Mouse (Mus musculus) c-Kit-positive CD71-positive TER-119-positive erythroid progenitor cells, embryonic 14.5 days (primary cell): Measurements from ENCODE around the gene Olig1.

Experiments used
- DNase-seq: peaks from one replicate; pipeline ENCODE4 v3.0.0-alpha.2; 2013; ENCODE audit warnings: low spot score

Gene Olig1

DNA sequence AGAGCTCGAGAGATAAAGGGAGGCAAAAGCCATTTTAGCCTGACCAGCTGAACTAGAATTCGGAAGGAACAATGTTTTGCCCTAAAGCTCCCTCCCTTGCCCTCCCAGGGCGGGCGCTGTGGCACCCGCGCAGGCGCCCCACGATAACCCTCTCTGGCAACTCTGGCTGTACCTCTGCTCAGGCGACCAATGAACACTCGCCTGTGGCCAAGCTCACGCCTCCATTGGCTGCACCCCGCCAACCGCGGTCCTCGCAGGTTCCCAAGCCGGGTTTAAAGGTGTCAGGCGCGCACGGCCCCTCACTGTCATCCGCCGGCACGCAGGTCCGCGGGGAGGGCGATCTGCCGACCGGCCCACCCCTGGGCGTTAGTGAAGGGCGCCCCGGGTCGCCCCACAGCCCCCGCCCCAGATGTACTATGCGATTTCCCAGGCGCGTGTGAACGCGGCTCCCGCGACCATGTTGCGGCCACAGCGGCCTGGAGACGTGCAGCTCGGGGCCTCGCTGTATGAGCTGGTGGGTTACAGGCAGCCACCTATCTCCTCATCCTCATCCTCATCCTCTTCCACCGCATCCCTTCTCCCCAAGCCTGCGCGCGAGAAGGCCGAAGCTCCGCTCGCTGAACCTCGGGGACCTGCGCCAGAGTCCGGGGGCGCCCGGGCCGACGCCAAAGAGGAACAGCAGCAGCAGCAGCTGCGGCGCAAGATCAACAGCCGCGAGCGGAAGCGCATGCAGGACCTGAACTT is at the start of gene Olig1:
Gene Olig1, plus strand, starts transcription at position 305 of the 744 bp plus-strand sequence.
- DNase-seq = no peak

- DNase-seq = no peak
Observed at GRCm38 (mm10) chr16:91222171-91222642, 47.4 kb upstream of the Olig1 start.

DNA sequence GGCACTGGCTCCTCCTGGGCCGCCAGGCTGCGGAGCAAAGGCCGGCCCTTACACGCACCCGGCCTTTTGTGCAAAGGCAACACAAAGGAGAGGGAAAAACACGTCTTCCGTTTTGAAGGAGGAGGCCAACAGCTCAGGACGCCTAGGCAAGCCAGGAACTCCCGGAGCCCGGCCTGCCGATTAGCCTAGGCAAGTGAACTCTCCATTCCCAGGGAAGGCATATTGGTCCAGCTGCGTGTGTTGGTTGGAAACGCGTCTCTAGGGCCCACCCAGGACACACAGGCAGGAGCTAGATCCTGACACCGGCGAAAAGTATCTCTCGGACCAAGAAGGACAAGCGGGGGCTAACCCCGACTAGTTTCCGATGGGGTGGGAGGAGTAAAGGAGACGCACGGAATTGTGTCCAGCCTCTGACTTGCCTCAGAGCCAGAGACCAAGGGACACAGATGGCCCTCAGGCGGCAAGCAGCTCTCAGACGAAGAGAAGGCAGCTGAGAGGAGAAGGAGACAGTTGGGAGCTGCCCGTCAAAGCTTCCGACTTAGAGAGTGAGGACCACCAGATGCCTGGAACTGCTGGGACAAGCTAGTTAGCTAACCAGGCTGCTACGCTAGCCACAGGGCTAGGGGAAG is 46.8 kb upstream of the Olig1 start:
- no peak for DNase-seq

DNA sequence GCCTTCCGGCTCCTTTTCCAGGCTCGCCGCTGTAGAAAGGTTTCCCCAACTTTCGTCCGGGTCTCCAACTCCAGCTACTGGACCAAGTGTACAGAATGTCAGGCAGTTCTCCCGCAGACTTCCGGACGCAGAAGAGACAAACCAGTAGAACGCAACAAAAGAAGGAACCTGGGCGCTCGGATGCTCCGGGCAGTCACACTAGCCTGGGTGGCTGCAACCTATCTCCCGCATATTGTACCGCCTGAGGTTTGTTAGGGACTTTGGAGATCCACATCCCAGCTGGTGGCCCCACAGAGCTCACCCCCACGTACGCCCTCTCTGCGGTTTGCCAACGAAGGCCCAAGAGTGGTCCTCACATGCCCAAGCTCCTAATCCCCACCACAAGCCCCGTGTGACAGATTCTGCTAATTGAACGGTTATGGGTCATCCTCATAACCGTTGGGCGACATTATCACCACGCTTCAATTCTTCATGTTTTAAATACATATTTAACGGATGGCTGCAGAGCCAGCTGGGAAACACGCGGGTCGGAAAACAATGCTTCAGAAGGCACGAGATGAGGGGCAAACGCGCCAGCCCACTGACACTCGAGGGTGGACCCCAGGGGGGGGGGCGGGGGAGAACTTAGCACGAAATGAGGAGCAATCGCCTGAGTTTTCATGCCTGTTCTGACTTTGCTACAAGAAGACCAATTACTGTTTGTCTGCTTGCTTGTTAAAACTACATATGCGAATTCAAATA is 46.1 kb upstream of the Olig1 start:
- DNase-seq = no peak

DNA sequence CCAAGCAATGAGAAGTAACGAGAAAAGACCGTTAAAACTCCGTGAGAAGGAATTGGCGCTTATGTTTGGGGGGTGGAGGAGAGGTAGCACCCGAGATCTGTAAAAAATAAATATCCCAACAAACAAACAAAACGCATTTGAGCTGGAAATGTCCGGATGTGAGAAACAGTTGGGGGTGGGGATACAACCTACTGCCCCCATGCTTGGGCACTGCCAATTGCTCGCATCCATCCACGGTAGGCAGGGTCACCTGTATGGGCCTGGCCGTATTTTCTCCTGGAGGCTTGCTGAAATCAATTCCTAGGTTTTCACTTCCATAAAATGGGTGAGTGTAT is 45.5 kb upstream of the Olig1 start:
- DNase-seq = no peak

GRCm38 (mm10) chr16:91224481-91225232 is 44.9 kb upstream of the Olig1 start:
- no peak for DNase-seq

- DNase-seq = no peak
Observed at GRCm38 (mm10) chr16:91225233-91226037, 44.1 kb upstream of the Olig1 start, which contains the start of gene Olig2. Gene Olig2, plus strand, starts transcription at chr16:91225457.

DNA sequence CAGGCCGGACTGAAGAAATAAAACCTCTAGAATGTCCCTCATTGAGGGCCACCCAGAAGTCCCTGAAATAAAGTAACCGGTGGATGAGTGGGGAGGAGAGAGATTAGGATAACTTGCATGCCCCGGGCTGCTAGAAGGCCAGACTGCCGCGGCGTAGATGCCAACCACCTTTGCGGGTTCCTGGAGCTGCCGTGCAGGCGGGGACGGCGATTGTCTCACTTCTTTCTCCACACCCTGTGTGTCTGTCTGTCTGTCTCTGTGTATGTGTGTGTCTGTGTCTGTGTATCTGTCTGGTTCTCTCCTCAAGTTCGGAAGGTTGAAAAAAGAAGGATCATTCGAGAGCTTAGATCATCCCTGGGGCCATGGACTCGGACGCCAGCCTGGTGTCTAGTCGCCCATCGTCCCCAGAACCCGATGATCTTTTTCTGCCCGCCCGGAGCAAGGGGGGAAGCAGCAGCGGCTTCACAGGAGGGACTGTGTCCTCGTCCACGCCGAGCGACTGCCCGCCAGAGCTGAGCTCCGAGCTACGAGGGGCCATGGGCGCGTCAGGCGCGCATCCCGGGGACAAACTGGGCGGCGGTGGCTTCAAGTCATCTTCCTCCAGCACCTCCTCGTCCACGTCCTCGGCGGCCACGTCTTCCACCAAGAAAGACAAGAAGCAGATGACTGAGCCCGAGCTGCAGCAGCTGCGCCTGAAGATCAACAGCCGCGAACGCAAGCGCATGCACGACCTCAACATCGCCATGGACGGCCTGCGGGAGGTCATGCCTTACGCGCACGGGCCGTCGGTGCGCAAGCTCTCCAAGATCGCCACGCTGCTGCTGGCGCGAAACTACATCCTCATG is 43.3 kb upstream of the Olig1 start:
- no peak for DNase-seq

- DNase-seq = no peak
Observed at GRCm38 (mm10) chr16:91226883-91227759, 42.5 kb upstream of the Olig1 start.

DNA sequence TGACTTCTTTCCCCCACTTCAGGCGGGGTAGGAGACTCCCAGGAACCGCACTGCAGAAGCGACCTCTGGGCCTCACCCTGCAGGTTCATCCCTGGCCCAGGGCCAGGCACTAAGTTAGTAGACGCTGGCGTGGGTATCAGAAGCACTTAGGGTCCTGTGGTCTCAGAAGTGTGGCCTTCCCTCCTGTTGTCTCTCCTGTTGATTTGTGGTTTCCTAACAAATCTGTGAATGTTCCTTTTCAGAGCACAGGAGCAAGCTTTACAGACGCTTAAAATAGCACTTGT is 41.9 kb upstream of the Olig1 start:
- no peak for DNase-seq

- no peak for DNase-seq
Observed at GRCm38 (mm10) chr16:91228238-91229071, 41.1 kb upstream of the Olig1 start.

- no peak for DNase-seq
Observed at GRCm38 (mm10) chr16:91229072-91229348, 40.6 kb upstream of the Olig1 start.

DNA sequence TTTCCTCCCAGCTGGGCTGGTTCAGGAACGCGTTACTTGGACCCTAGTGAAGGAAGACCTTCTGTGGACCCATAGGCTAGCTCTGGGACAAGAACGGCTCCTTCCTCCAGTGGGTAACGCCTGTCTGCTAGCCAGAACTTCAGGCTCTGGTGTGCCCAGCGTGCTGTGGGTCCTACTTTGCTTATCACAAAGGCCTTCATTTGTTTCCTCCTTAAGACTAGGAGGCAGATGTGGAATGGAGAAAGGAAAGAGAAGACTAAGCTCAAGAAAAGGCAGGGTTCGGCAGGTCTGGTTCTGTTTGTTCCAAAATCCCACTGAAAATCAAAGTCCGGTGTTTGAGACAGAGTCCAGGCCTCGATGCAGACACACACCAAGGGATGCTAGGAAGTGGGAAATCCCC is 39.9 kb upstream of the Olig1 start:
- no peak for DNase-seq

DNA sequence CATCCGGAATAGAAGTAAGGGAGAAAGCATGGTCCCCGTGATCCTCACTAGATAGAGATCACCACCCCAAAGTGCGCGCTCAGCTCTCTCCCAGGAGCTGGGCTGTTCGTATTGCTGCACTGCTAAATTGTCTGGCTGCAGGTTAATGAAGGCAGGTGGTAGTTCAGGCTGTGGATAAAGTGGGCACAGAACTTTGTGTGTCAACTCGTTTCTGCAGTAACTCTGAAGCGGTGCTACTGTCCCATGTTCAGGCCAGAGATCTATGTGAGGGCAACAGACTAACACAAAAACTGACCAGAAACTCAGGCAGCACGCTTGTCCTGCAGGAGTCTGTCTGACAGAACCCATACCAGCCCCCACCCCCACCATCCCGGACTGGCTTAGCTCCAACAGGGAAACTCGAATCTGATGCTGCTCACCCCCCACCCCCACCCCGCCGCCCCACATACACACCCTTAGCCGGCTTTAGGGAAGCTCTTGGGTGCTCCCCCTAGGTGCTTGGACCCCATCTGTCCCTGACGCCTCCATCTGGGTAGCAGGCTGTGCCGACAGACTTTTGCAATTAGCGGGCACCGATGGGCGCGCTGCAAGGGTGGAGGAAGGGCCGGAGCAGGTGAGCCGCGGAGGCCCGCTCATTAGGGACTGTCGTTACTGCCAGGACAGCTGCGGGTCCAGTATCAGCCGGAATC is 37.6 kb upstream of the Olig1 start:
- DNase-seq = no peak

GRCm38 (mm10) chr16:91232470-91233240 is 36.9 kb upstream of the Olig1 start:
- no peak for DNase-seq

DNA sequence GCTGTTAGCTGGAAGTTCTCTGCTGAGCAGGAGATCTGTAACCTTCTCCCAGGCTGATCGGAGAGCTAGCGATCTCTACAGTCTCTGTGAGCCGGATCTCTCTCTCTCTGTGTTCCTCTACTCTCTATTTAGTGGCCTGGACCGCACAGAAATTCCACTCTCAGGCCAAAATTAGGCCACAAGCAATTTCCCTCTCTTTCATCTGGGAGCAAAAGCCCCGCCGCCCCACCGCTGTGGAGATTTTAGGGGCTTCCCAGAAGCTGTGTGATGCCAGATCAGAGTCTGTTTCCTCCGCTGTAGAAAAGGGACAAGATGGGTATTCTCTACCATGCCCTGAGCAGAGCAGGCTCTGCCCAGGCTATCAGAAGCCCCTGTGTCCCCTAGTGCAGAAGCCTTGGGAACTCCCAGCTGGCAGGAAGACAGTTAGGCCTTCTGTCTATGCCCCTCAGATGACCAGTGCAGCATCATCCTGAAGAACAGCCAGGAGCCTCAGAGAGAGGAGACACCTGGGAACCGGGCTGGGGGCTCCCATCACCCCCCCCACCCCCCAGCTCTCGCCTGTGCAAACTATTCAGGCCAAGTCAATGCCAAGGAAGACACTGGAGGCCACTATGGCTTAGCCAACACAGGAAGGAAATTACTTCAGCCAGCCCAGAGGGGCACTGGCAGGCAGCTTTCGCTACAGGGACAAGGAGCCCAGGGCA is 36.2 kb upstream of the Olig1 start:
- no peak for DNase-seq

DNA sequence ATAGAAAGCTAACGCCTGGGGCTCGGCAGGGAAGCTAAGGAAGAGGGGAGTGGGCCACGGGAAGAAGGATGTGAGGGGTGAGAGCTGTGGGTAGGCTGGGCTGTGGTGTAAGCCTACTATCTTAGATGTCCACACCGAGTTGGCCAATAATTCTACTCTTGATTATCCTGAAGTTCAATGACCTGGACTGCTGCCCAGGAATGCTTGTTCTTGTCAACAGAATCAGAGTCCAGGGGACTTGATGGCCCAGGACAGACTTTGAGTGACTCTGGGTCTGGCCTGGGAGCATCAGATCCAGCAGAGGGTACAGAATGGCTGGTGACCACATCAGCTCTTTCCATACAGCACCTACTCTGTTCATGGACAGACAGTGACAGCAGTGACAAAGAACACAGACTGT is 30.5 kb upstream of the Olig1 start:
- no peak for DNase-seq
